Mouse (Mus musculus) kidney, adult 2 months (tissue): Measurements from ENCODE around the gene Tcp1. TPM values are rescaled to one million over a fixed set of nuclear protein-coding genes. Genes with fewer than 3 reads are reported as not detected.
"Not testable (repeated sequence)": the region's sequence is repeated elsewhere in the genome, so short reads cannot be mapped to it uniquely, and the experiment has no call there.

Source experiments
- DNase-seq: peaks from one replicate; pipeline ENCODE4 v3.0.0; 2021
- H3K27ac ChIP-seq: fragments of 200-500 bp; 2 replicates; pipeline ENCODE4 v1.5.1; 2012; ENCODE audit warnings: low read depth, low read length, control low read depth, inconsistent platforms; ENCODE audit not compliant: insufficient read depth
- H3K27me3 ChIP-seq: fragments of 200-500 bp; replicated peaks from 2 replicates; pipeline ENCODE4 v1.6.1; 2012; ENCODE audit warnings: mild to moderate bottlenecking, moderate library complexity, low read length, inconsistent platforms; ENCODE audit not compliant: control insufficient read depth, insufficient read depth
- H3K36me3 ChIP-seq: fragments of 200-500 bp; 2 replicates; pipeline ENCODE4 v1.6.1; 2012; ENCODE audit warnings: mild to moderate bottlenecking, moderate library complexity, low read length, inconsistent platforms; ENCODE audit not compliant: control insufficient read depth, insufficient read depth
- H3K4me1 ChIP-seq: fragments of 200-500 bp; 2 replicates; pipeline ENCODE4 v1.6.1; 2011; ENCODE audit warnings: low read length; ENCODE audit not compliant: control insufficient read depth, insufficient read depth
- H3K4me3 ChIP-seq: fragments of 200-500 bp; 2 replicates; pipeline ENCODE4 v1.5.1; 2011; ENCODE audit warnings: mild to moderate bottlenecking, low read depth, low read length, control low read depth; ENCODE audit not compliant: insufficient read depth
- CTCF ChIP-seq: fragments of 200-500 bp; conservative IDR thresholded peaks from 2 replicates; pipeline ENCODE4 v1.5.1; 2011; ENCODE audit warnings: low read depth, mild to moderate bottlenecking, control low read depth, low read length, moderate library complexity, mixed read lengths; ENCODE audit not compliant: insufficient read depth, insufficient read length
- POLR2A ChIP-seq: fragments of 200-500 bp; IDR thresholded peaks from one replicate; pipeline ENCODE4 v1.6.1; 2011; ENCODE audit warnings: low read depth, low read length, control low read depth
- WGBS: fragments of 180-500 bp; shearing (Covaris S2); methylation state at CpG from one replicate; pipeline ENCODE4 v1.1.7; 2018; 5-methylcytosine and 5-hydroxymethylcytosine counted together
- polyA plus RNA-seq: library from polyadenylated mRNA; depleted of rRNA; stranded (reverse); fragments of >200 nt; gene quantifications from 2 replicates; pipeline ENCODE4 v1.2.3, GENCODE M21; 2012

The Tcp1 gene
- polyA plus RNA-seq, 1 experiment, result 78.4 TPM

DNA sequence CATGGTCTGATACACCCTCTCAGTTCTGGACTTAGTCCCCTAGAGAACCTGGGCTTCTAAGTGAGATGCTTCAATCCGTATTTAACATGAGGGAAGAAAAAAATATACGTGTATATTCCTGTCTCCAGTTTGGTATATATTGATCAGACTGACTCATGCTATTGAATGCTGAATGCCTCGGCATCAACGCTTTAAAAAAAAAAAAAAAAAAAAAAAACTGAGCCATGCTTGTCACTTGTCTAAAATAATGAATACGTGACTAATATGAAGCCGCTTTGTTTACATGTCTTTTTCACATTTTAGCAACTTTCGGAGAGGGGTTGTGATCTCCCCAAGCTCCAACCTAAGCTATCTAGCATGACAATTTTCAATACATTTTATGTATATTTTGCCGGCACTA lies 5.1 kb upstream of the Tcp1 start:
- H3K27ac ChIP-seq, result no peak overlapping the region
- no peak for DNase-seq
- WGBS, result 85% methylated on average over 8 of the region's 8 CpGs
- H3K36me3 ChIP-seq, result peaks cover 2% of the 10 kb centered on the region; the same call in 1 of the 2 replicates
- TF ChIP-seq POLR2A (no peak), CTCF (no peak)
- H3K4me3 ChIP-seq, result no peak overlapping the region
- H3K4me1 ChIP-seq, result no peaks in the 10 kb centered on the region
- H3K27me3 ChIP-seq, result no peaks in the 10 kb centered on the region

DNA sequence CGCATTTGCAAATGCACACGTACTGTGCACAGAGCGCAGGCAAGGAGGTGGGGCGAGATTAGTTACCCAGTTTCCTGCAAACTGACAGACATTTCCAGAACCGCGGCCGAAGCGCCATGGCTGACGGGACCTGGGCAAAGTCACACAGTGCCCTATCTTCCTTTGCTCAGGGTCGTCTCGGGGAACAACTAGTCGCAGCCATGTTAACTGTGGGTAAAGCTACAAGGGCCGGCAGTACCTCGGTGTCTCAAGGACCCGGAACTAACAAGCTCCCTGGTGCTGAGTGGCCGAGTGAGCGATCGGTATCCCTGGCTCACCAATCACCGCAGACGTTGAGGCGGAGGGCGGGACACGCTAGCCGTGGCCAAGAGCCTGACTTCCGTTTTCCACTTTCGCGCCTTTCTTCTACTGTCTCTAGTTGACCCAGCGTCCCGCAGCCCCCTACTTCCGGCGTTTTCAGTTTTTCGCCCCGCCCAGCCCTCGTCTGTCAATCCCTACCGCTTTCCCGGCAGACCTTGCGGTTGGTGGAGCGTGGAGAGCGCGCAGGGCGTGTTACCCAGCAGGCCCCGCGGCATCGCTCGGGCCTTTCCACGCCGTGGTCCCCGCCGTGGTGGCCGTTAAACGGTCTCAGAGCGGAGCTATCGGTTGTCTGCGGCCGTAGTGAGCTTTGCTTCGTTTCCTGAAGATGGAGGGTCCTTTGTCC lies 531 bp downstream of the Tcp1 start, which contains the start of gene Mrpl18:
TSS of gene Mrpl18 (minus strand) at position 465 of the 703 bp plus-strand sequence.
- H3K27me3 ChIP-seq, result no peaks in the 10 kb centered on the region
- peaks cover 4% of the 10 kb centered on the region for H3K36me3 ChIP-seq
- peak within 1 kb of the TSS; percentile 73 for H3K4me3 ChIP-seq
- H3K27ac ChIP-seq, result peak within 1 kb of the TSS; percentile 83
- WGBS, result under 1% methylated on average over 56 of the region's 56 CpGs
- H3K4me1 ChIP-seq, result 0 out of 2 replicates have a peak, but pooled peaks cover 2% of the 10 kb centered on the region
- peak; percentile 64 for TF ChIP-seq POLR2A
- no peak for TF ChIP-seq CTCF
- DNase-seq, result peak; percentile 100

DNA sequence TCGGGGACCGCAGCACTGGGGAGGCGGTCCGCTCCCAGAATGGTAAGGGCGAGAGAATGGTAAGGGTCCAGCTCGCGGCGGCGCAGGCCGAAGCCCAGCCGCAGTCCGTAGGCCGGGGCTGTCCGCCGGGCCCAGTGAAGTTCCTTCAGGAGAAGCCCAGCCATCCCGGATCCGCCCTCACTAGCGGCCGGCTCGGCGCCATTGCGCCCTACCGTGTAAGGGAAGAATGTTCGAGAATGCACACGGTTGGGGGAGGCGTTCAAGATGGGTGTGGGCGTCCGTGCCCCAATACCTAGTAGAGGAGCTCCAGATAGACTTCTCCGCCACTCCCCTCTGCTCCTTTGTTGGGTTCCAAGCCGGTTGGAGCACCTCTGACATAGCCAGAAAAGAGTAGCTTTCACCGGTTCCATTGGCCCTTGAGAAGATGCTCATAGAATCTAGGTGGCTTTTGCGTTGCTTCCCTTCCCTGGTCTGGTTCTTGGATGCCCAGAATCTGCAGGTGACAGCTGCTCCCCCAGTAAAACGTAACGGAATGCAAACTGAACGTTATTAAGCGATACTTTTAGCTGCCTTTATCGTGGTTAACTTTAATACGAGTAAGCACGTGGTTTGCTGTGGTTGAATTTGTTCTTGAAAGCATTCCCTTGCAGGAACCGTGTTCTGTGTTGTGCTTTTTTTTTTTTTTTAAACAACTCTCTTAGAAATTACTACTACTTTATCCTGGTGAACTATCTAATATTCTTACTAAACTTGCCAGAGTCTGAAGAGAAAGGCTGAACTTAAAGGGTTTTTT lies 1.3 kb downstream of the Tcp1 start:
- WGBS, result under 1% methylated on average over 40 of the region's 40 CpGs
- Histone ChIP-seq H3K4me3 (peak overlapping the region; percentile 73), H3K4me1 (0 out of 2 replicates have a peak, but pooled peaks cover 2% of the 10 kb centered on the region), H3K27ac (peak overlapping the region; percentile 71), H3K27me3 (no peaks in the 10 kb centered on the region), H3K36me3 (peaks cover 5% of the 10 kb centered on the region)
- TF ChIP-seq POLR2A, result peak; percentile 3
- TF ChIP-seq CTCF, result no peak
- DNase-seq, result no peak

DNA sequence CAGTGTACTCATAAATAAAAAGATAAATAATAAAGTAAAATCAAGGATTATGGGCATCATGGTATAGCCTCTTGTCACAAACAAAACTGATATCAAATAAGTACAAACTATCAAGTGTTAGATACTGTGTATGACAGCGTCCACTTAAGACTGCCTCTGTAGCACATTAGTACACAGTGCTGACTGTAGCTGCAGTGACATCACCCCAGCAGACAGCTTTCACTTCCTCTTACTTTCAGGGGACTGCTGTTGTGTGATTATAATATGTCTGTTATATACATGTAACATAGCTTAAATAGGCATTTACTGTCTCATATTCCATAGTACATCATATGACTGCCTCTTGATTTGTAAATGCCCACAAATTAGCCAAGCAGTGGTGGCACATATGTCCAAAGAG lies 5.6 kb downstream of the Tcp1 start:
- no peak for DNase-seq
- Histone ChIP-seq H3K4me3 (no peak overlapping the region), H3K4me1 (0 out of 2 replicates have a peak, but pooled peaks cover 2% of the 10 kb centered on the region), H3K27me3 (no peaks in the 10 kb centered on the region), H3K27ac (no peak overlapping the region), H3K36me3 (peaks cover 18% of the 10 kb centered on the region)
- 98% methylated on average over 1 of the region's 1 CpGs for WGBS
- TF ChIP-seq POLR2A, result no peak
- TF ChIP-seq CTCF, result no peak

DNA sequence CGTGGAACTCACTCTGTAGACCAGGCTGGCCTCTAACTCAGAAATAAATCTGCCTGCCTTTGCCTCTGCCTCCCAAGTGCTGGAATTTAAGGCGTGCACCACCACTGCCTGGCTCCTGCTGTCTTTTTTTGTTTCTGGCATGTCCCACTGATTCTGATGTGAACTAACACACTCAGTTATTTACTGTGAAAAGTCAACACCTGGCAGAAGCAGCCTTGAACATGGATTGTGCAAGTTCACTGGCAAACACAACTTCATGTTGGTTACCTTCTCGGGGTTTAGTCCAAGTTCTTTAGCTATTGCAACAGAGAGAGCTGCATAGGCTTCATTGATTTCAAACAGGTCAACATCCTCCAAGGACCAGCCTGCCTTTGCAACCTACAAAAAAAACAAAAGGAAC lies 9.5 kb downstream of the Tcp1 start:
- Histone ChIP-seq H3K27ac (no peak overlapping the region), H3K27me3 (no peaks in the 10 kb centered on the region), H3K4me3 (no peak overlapping the region), H3K36me3 (peaks cover 19% of the 10 kb centered on the region), H3K4me1 (no peaks in the 10 kb centered on the region)
- WGBS, result 94% methylated on average over 3 of the region's 3 CpGs
- peak; percentile 9 for DNase-seq
- TF ChIP-seq POLR2A (no peak), CTCF (no peak)

DNA sequence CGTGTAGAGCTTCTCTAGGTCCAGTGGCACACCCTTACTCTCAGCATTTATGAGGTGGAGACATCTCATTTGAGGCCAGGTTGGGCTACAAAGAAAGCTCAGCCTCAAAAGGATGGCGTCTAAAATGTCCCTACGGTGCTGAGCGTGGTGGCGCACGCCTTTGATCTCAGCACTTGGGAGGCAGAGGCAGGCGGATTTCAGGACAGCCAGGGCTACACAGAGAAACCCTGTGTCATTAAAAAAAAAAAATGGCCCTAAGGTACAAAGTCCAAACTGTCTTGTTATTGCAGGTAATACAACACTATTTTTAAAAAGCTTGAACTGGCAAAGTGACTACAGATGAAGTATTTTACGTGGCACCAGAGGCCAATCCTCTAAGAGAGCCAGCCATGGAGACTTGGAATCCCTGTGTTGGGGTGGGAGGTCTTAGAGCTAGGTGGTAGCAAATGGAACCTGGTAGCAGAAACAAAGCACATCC lies 10.2 kb downstream of the Tcp1 start:
- H3K27ac ChIP-seq, result no peak overlapping the region
- no peak for TF ChIP-seq POLR2A
- TF ChIP-seq CTCF, result no peak
- H3K4me1 ChIP-seq, result no peaks in the 10 kb centered on the region
- H3K36me3 ChIP-seq, result peaks cover 17% of the 10 kb centered on the region
- no peak overlapping the region for H3K4me3 ChIP-seq
- DNase-seq, result peak; percentile 38
- no peaks in the 10 kb centered on the region for H3K27me3 ChIP-seq
- 84% methylated on average over 8 of the region's 8 CpGs for WGBS

DNA sequence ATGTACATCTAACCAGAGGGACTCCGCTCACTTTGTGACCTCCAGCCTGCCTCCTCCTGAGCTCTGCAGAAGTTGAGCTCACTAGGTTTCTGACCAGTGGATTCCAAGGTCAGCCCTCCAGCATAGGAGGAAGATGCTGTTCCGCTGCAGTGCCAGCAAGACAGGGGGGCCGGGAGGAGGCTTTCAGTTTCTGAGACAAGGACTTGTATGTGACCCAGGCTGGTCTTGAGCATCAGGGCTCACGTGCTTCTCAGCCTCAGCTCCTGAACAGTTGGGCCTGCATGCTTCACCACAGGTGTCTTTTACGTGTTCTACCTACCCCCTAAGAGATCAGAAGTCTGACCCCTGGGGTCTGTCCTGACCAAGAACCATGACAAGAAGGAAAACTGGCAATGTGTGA lies 16.1 kb downstream of the Tcp1 start:
- WGBS, result 76% methylated on average over 5 of the region's 5 CpGs
- not testable (repeated sequence) for DNase-seq, H3K27me3 ChIP-seq, H3K36me3 ChIP-seq, H3K27ac ChIP-seq, H3K4me3 ChIP-seq
- H3K4me1 ChIP-seq, result peaks cover 11% of the 10 kb centered on the region; the same call in 1 of the 2 replicates
